Mouse (Mus musculus) ES-E14 (cell line): ENCODE measurements at regions not wholly inside any gene's neighbourhood (a gene's known extent, or its start where the extent isn't known, plus 50 kb on each side); places are given as distances from the start of the nearest gene placed in this dataset.

Experiments used
- DNase-seq: peaks from one replicate; pipeline ENCODE4 v3.0.0-alpha.2; 2013; ENCODE audit warnings: low read depth, low spot score
- H3K27ac ChIP-seq: 2 replicates; pipeline ENCODE4 v1.5.1; 2012; ENCODE audit warnings: low read depth, mild to moderate bottlenecking, low read length, moderate library complexity, mixed read lengths; ENCODE audit not compliant: poor library complexity, insufficient read depth, severe bottlenecking
- H3K36me3 ChIP-seq: 2 replicates; pipeline ENCODE4 v1.6.1; 2012; ENCODE audit warnings: mild to moderate bottlenecking, low read length, moderate library complexity, mixed read lengths; ENCODE audit not compliant: control insufficient read depth, poor library complexity, insufficient read depth, severe bottlenecking
- H3K4me1 ChIP-seq, 2 experiments: fragments of 150-350 bp in 1 of 2; sonication (generic) in 1 of 2; 2 replicates each; pipeline ENCODE4 v1.6.1; 2012; ENCODE audit warnings: low read length in 2 of 2, mild to moderate bottlenecking in 1 of 2, mixed read lengths in 1 of 2; ENCODE audit not compliant: control insufficient read depth in 2 of 2, insufficient read depth in 2 of 2, poor library complexity in 1 of 2
- H3K4me3 ChIP-seq, 2 experiments: fragments of 150-350 bp in 1 of 2; sonication (generic) in 1 of 2; 2 replicates each; pipeline ENCODE4 v1.5.1; 2012; ENCODE audit warnings: low read length in 2 of 2, low read depth in 1 of 2, mild to moderate bottlenecking in 1 of 2, mixed read lengths in 1 of 2; ENCODE audit not compliant: insufficient read depth in 1 of 2, poor library complexity in 1 of 2, severe bottlenecking in 1 of 2
- H3K9ac ChIP-seq: 2 replicates; pipeline ENCODE4 v1.6.1; 2012; ENCODE audit warnings: low read depth, mild to moderate bottlenecking, low read length, mixed read lengths; ENCODE audit not compliant: poor library complexity, insufficient read depth, severe bottlenecking
- H3K9me3 ChIP-seq: fragments of 150-350 bp; sonication (generic); 2 replicates; pipeline ENCODE4 v1.6.1; 2012; ENCODE audit warnings: low read depth, mild to moderate bottlenecking, low read length; ENCODE audit not compliant: control insufficient read depth, insufficient read depth
- CHD2 ChIP-seq: IDR thresholded peaks from 2 replicates; pipeline ENCODE4 v1.6.1; 2014; ENCODE audit warnings: mild to moderate bottlenecking, low read depth, low read length, inconsistent platforms
- HCFC1 ChIP-seq: IDR thresholded peaks from 2 replicates; pipeline ENCODE4 v1.6.1; 2012; ENCODE audit warnings: low read length, inconsistent platforms, borderline replicate concordance; ENCODE audit not compliant: insufficient read depth
- MAFK ChIP-seq: IDR thresholded peaks from 2 replicates; pipeline ENCODE4 v1.6.1; 2014; ENCODE audit warnings: mild to moderate bottlenecking, low read depth, low read length, inconsistent platforms; ENCODE audit not compliant: insufficient read depth
- ZC3H11A ChIP-seq: IDR thresholded peaks from 2 replicates; pipeline ENCODE4 v1.6.1; 2012; ENCODE audit warnings: low read depth, mild to moderate bottlenecking, inconsistent platforms, low read length, borderline replicate concordance
- ZNF384 ChIP-seq: IDR thresholded peaks from 2 replicates; pipeline ENCODE4 v1.6.1; 2012; ENCODE audit warnings: low read depth, low read length, inconsistent platforms
- in situ Hi-C, 2 experiments: fragments of 600-800 bp; cut with MboI; formaldehyde crosslinking; loops; one replicate each; pipeline ENCODE4 v1.15.1; 2025; ENCODE audit warnings: low sequenced_read_pairs in 2 of 2, inconsistent platforms in 1 of 2; ENCODE audit not compliant: unreplicated experiment in 2 of 2

DNA sequence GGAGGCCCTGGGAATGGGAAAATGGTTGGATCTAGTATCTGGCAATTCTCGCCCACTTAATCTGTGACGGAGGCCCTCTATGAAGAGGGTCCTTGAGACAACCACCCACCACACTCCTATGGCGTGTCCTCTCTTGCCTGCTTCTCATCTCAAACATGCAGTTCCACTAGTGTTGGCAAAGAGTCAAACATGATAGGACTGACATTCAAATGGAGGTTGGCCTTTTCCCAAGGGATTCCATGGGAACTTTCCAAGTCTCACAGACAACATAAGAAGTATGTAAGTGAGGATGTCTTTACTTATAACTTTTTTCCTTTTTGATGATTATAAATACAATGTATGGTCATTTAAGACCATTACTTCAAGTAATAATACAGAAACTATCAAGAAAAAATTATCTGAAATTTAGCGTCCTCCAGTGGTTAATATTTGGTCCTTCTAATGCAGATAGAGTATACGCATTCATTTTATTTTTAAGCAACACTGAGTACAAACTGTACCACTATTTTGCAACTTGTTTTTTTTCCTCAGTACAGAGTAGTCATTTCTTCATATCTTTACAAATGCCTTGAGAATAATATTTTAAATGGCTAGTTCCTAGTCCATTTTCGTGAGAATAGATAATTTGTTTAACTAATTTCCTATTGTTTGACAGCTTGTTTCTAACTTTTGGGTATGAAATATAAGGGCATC is 280.2 kb downstream of the Foxo1 start:
- Histone ChIP-seq H3K27ac (no peak overlapping the region), H3K9ac (no peak overlapping the region), H3K9me3 (no peaks in the 10 kb centered on the region), H3K4me3 (no peak overlapping the region), H3K4me1 (no peaks in the 10 kb centered on the region), H3K36me3 (no peaks in the 10 kb centered on the region)
- TF ChIP-seq ZNF384 (no peak), HCFC1 (no peak)
- no peak for DNase-seq
- in situ Hi-C loops: no loop called here

DNA sequence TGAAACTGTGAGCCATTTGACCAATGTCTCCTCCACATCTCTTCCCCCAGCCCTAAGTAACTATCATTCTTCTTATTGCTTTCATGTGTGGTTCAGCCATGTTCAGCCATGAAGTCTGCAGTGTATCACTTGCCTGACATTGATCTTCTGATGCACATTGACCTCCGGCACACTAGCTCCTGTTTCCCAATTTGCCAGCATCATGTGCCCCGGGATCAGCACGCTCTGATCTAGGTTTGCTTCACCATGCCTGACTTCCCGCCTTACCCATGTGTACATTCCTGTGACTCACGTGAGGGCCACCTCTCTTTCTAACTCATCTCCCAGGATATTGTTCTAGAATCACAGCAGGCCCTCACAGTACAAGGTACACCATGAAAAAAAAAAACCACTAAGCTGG is 277.9 kb downstream of the Foxo1 start:
- DNase-seq: no peak
- Histone ChIP-seq H3K27ac (no peak overlapping the region), H3K4me1 (no peaks in the 10 kb centered on the region), H3K36me3 (no peaks in the 10 kb centered on the region), H3K9ac (no peak overlapping the region), H3K9me3 (no peaks in the 10 kb centered on the region), H3K4me3 (no peak overlapping the region)
- in situ Hi-C loops: no loop called here
- no peak for TF ChIP-seq ZNF384
- no peak for TF ChIP-seq HCFC1
- TF ChIP-seq ZC3H11A: no peak
- TF ChIP-seq MAFK: no peak
- TF ChIP-seq CHD2: no peak

DNA sequence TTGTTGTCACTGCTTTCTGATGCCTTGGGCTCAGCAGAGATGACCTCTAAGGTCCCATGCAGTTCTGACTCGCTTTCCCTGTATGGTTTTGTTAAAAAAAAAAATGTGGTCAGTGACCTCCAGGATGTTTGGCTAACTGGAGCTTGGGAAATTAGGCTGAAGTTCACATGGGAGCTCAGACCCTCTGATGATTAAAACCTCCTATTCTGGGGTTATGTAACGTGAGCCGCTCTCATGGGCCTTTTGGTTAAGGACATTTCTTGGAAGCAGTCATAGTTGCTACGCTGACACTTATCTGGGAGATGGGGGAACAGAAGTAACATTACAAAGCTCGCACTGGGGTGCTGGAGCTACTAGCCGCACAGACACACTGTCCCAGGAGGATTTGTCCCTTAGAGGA is 274.9 kb downstream of the Foxo1 start:
- H3K27ac ChIP-seq: no peak overlapping the region
- no peaks in the 10 kb centered on the region for H3K36me3 ChIP-seq
- TF ChIP-seq ZC3H11A (no peak), MAFK (no peak), CHD2 (no peak), ZNF384 (no peak), HCFC1 (no peak)
- H3K9ac ChIP-seq: no peak overlapping the region
- no peak overlapping the region for H3K4me3 ChIP-seq
- no peak for DNase-seq
- H3K4me1 ChIP-seq: no peaks in the 10 kb centered on the region
- H3K9me3 ChIP-seq: no peaks in the 10 kb centered on the region
- in situ Hi-C loops: no loop called here

DNA sequence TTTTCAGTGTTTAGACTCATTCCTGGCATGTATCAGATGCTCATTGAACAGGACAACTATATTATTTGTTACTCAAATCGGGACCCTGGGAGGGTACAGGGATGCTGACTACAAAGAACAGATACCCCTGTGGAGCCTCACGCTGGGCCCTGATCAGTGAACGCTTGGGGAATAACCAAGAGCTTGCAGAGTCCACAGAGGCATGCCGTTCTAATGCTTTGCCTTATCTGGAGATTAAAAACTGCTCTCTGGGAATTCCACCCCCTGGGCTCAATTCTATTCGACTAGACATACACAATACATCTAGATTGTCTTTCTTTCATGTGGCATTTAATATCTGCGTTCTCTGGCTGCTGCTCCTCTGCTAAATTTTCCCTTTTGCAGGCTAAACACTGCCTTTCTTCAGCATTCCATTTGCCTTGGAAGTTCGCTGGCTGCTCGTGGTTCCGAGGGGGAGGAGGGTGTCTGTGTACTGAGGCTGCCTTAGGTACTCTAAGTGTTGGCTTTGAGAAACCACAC is 272.8 kb downstream of the Foxo1 start:
- Histone ChIP-seq H3K9me3 (no peaks in the 10 kb centered on the region), H3K4me1 (no peaks in the 10 kb centered on the region), H3K9ac (no peak overlapping the region), H3K36me3 (no peaks in the 10 kb centered on the region), H3K27ac (no peak overlapping the region), H3K4me3 (no peak overlapping the region)
- no peak for TF ChIP-seq CHD2
- no peak for TF ChIP-seq ZC3H11A
- no peak for TF ChIP-seq HCFC1
- no peak for TF ChIP-seq MAFK
- TF ChIP-seq ZNF384: no peak
- in situ Hi-C loops: no loop called here
- no peak for DNase-seq
